23 mouse cellular contexts compared by ENCODE assay signal in genomic region chr15:91465331-91465730, GRCm38 (mm10).
DNase-seq lines count a peak whose midpoint lies in the region; ATAC-seq and TF ChIP-seq lines count a peak whose summit lies in the region.
"Had no signal": no experiment of that assay in that cellular context is flagged by ENCODE, and none has a peak within 500 bp of the region (broad histone marks: within the 10 kb centered on the region; RNA-seq: fewer than 3 reads in every experiment).

No protein-coding gene starts in this region.

- H3K9me3 ChIP-seq in embryonic facial prominence, embryonic 14.5 days (ENCODE audit: control insufficient read depth, low read length): 0 out of 2 replicates have a peak, but pooled peaks cover 3% of the 10 kb centered on the region
- no peaks in the 10 kb centered on the region for H3K9me3 ChIP-seq in embryonic facial prominence, embryonic 10.5 days
- H3K9me3 ChIP-seq in kidney, postnatal 0 days (replicated peaks; ENCODE audit: low read length): no peaks in the 10 kb centered on the region
- H3K9me3 ChIP-seq in lung, embryonic 14.5 days (ENCODE audit: low read depth, low read length): no peaks in the 10 kb centered on the region

- H3K36me3 ChIP-seq in embryonic facial prominence, embryonic 14.5 days (ENCODE audit: control insufficient read depth, insufficient read depth, low read length): no peaks in the 10 kb centered on the region
- H3K36me3 ChIP-seq in embryonic facial prominence, embryonic 10.5 days (replicated peaks): no peaks in the 10 kb centered on the region
- no peaks in the 10 kb centered on the region for H3K36me3 ChIP-seq in kidney, postnatal 0 days (ENCODE audit: insufficient read depth, low read length)
- H3K36me3 ChIP-seq in lung, embryonic 14.5 days (ENCODE audit: insufficient read depth): no peaks in the 10 kb centered on the region
- H3K36me3 ChIP-seq: G1E had no signal

- no peak for TF ChIP-seq CTCF in kidney, postnatal 0 days (IDR thresholded peaks at IDR 0.05; ENCODE audit: low read depth)
- no peak for TF ChIP-seq CTCF in lung, embryonic 14.5 days (IDR thresholded peaks at IDR 0.05; ENCODE audit: low read depth)

- H3K4me3 ChIP-seq in embryonic facial prominence, embryonic 14.5 days (ENCODE audit: low read depth, low read length): no peak overlapping the region
- H3K4me3 ChIP-seq in embryonic facial prominence, embryonic 10.5 days: no peak overlapping the region
- no peak overlapping the region for H3K4me3 ChIP-seq in kidney, postnatal 0 days (replicated peaks; ENCODE audit: low read depth, low read length)
- H3K4me3 ChIP-seq in lung, embryonic 14.5 days (ENCODE audit: low read depth, low read length): no peak overlapping the region

- no peak overlapping the region for H3K4me2 ChIP-seq in embryonic facial prominence, embryonic 14.5 days (ENCODE audit: low read depth, low read length)
- no peak overlapping the region for H3K4me2 ChIP-seq in kidney, postnatal 0 days (ENCODE audit: low read length)
- no peak overlapping the region for H3K4me2 ChIP-seq in lung, embryonic 14.5 days

- H3K4me1 ChIP-seq in embryonic facial prominence, embryonic 14.5 days (ENCODE audit: control insufficient read depth, insufficient read depth, low read length): no peaks in the 10 kb centered on the region
- H3K4me1 ChIP-seq in embryonic facial prominence, embryonic 10.5 days: no peaks in the 10 kb centered on the region
- H3K4me1 ChIP-seq in kidney, postnatal 0 days (replicated peaks; ENCODE audit: insufficient read depth, low read length): no peaks in the 10 kb centered on the region
- 0 out of 2 replicates have a peak, but pooled peaks cover 3% of the 10 kb centered on the region for H3K4me1 ChIP-seq in lung, embryonic 14.5 days (ENCODE audit: insufficient read depth)

- peak; percentile 72 for DNase-seq in embryonic facial prominence, embryonic 14.5 days (ENCODE audit: low spot score)
- no peak for DNase-seq in embryonic facial prominence, embryonic 10.5 days (ENCODE audit: low spot score)
- peak; percentile 18 for DNase-seq in kidney, postnatal 0 days (ENCODE audit: low spot score)
- no peak for DNase-seq in kidney, postnatal 10 days
- DNase-seq in lung, embryonic 14.5 days: peak; percentile 75
- no peak for DNase-seq in lung, postnatal 10 days
- peak; percentile 29 for DNase-seq in NIH3T3 (ENCODE audit: low read depth)
- no peak for DNase-seq in gastrocnemius, adult 8-10 months (ENCODE audit: low spot score in 2 of 2)
- DNase-seq: adrenal gland, adult 2 months; adrenal gland, adult 8-10 months; adrenal gland, postnatal 10 days; adrenal gland, postnatal 14 days; adrenal gland, postnatal 25 days; adrenal gland, postnatal 36 days; B cell, adult 2 months; cerebellum, adult 11 months; cerebellum, adult 11-12 months; cerebellum, adult 18-20 months had no signal

- H3K27me3 ChIP-seq in embryonic facial prominence, embryonic 14.5 days (replicated peaks; ENCODE audit: control insufficient read depth, insufficient read depth, low read length): no peaks in the 10 kb centered on the region
- H3K27me3 ChIP-seq in embryonic facial prominence, embryonic 10.5 days (replicated peaks; ENCODE audit: low read depth, poor library complexity, severe bottlenecking): no peaks in the 10 kb centered on the region
- no peaks in the 10 kb centered on the region for H3K27me3 ChIP-seq in kidney, postnatal 0 days (ENCODE audit: insufficient read depth, low read length)
- no peaks in the 10 kb centered on the region for H3K27me3 ChIP-seq in lung, embryonic 14.5 days (ENCODE audit: insufficient read depth, low read length)
- H3K27me3 ChIP-seq: CH12.LX had no signal

- H3K9ac ChIP-seq in embryonic facial prominence, embryonic 14.5 days (ENCODE audit: low read depth, low read length): no peak overlapping the region
- H3K9ac ChIP-seq in kidney, postnatal 0 days (ENCODE audit: low read depth, low read length): no peak overlapping the region
- no peak overlapping the region for H3K9ac ChIP-seq in lung, embryonic 14.5 days

- WGBS in embryonic facial prominence, embryonic 14.5 days: 60% methylated on average over 3 of the region's 3 CpGs
- 84% methylated on average over 3 of the region's 3 CpGs for WGBS in embryonic facial prominence, embryonic 10.5 days
- WGBS in kidney, postnatal 0 days: 71% methylated on average over 3 of the region's 3 CpGs
- 55% methylated on average over 3 of the region's 3 CpGs for WGBS in lung, embryonic 14.5 days

- H3K27ac ChIP-seq in embryonic facial prominence, embryonic 14.5 days (replicated peaks; ENCODE audit: low read depth, low read length): no peak overlapping the region
- no peak overlapping the region for H3K27ac ChIP-seq in embryonic facial prominence, embryonic 10.5 days (replicated peaks)
- no peak overlapping the region for H3K27ac ChIP-seq in kidney, postnatal 0 days
- no peak overlapping the region for H3K27ac ChIP-seq in lung, embryonic 14.5 days (ENCODE audit: low read depth)

- no peak for ATAC-seq in embryonic facial prominence, embryonic 14.5 days (ENCODE audit: low read depth)
- no peak for ATAC-seq in kidney, postnatal 0 days (replicated peaks; ENCODE audit: low FRiP score, low read depth)
- no peak for ATAC-seq in lung, embryonic 14.5 days (ENCODE audit: insufficient read depth)
- ATAC-seq: activated CD4-positive, CD25-positive, alpha-beta regulatory T cell, adult 4 months; CD4-positive, CD25-positive, alpha-beta regulatory T cell, adult 4 months; Patski had no signal

Comparison
In these comparisons a context has a peak if more than half of its experiments do, and no peak if none do; other contexts are left out.
1. DNase-seq: peak in embryonic facial prominence, embryonic 14.5 days (single experiment), kidney, postnatal 0 days (single experiment), lung, embryonic 14.5 days (single experiment) and NIH3T3 (single experiment); none in embryonic facial prominence, embryonic 10.5 days (single experiment), kidney, postnatal 10 days (single experiment), lung, postnatal 10 days (single experiment) and gastrocnemius, adult 8-10 months (0 of 2).